Mouse (Mus musculus) cerebellum, adult 2 months (tissue): Measurements from ENCODE around the gene Smgc. TPM values are rescaled to one million over a fixed set of nuclear protein-coding genes. Genes with fewer than 3 reads are reported as not detected.
"Not testable (repeated sequence)": the region's sequence is repeated elsewhere in the genome, so short reads cannot be mapped to it uniquely, and the experiment has no call there.

Source experiments
- DNase-seq, 2 experiments: peaks; one replicate each; pipeline ENCODE4 v3.0.0; 2021
- H3K27ac ChIP-seq: fragments of 200-500 bp; 2 replicates; pipeline ENCODE4 v1.5.1; 2012; ENCODE audit warnings: low read length, control low read depth, inconsistent platforms; ENCODE audit not compliant: insufficient read depth
- H3K27me3 ChIP-seq: fragments of 200-500 bp; 2 replicates; pipeline ENCODE4 v1.6.1; 2012; ENCODE audit warnings: inconsistent platforms, mild to moderate bottlenecking, low read length, moderate library complexity; ENCODE audit not compliant: control insufficient read depth, insufficient read depth
- H3K4me1 ChIP-seq: fragments of 200-500 bp; 2 replicates; pipeline ENCODE4 v1.6.1; 2011; ENCODE audit warnings: low read length; ENCODE audit not compliant: control insufficient read depth, insufficient read depth
- H3K4me3 ChIP-seq: fragments of 200-500 bp; replicated peaks from 2 replicates; pipeline ENCODE3; 2011; ENCODE audit warnings: mild to moderate bottlenecking, low read depth, low read length, control low read depth; ENCODE audit not compliant: insufficient read depth
- CTCF ChIP-seq: fragments of 200-500 bp; IDR thresholded peaks from 2 replicates; pipeline ENCODE4 v1.5.1; 2011; ENCODE audit warnings: low read depth, mild to moderate bottlenecking, control low read depth, low read length, moderate library complexity, borderline replicate concordance; ENCODE audit not compliant: insufficient read depth
- POLR2A ChIP-seq: fragments of 200-500 bp; IDR thresholded peaks from 2 replicates; pipeline ENCODE4 v1.6.1; 2011; ENCODE audit warnings: low read length, control low read depth, borderline replicate concordance; ENCODE audit not compliant: insufficient read depth
- WGBS: fragments of 180-500 bp; shearing (Covaris S2); methylation state at CpG from one replicate; pipeline ENCODE4 v1.1.7; 2018; 5-methylcytosine and 5-hydroxymethylcytosine counted together
- polyA plus RNA-seq: library from polyadenylated mRNA; depleted of rRNA; stranded (reverse); fragments of >200 nt; gene quantifications from 2 replicates; pipeline ENCODE4 v1.2.3, GENCODE M21; 2012; rRNA removed

The Smgc gene
- not detected in 2 replicates for polyA plus RNA-seq

DNA sequence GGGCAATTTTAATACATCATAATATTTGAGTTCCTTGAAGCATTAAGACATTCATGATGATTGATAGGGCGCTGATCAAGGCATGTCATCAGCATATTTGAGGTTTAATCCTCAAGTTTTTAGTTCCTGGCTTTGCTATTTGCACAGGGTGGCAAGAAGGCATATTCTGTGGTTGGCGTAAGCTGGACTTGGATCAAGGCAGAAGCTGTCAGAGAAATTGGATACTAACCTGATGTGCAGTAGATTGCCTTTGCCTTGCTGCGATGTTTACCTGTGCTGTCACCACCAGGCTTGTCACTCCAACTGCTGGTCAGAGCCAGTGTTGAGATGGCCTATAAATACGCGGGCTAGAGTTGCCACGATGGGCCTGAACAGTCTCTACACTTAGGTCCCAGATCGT lies at the start of gene Smgc:
Smgc (plus strand) TSS at position 301 of the 400 bp plus-strand sequence.
- no peak for TF ChIP-seq CTCF
- TF ChIP-seq POLR2A, result no peak
- no peak for DNase-seq
- 94% methylated on average over 7 of the region's 7 CpGs for WGBS
- Histone ChIP-seq H3K27me3 (no peaks in the 10 kb centered on the region), H3K27ac (no peak within 1 kb of the TSS), H3K4me1 (no peaks in the 10 kb centered on the region), H3K4me3 (no peak within 1 kb of the TSS)

DNA sequence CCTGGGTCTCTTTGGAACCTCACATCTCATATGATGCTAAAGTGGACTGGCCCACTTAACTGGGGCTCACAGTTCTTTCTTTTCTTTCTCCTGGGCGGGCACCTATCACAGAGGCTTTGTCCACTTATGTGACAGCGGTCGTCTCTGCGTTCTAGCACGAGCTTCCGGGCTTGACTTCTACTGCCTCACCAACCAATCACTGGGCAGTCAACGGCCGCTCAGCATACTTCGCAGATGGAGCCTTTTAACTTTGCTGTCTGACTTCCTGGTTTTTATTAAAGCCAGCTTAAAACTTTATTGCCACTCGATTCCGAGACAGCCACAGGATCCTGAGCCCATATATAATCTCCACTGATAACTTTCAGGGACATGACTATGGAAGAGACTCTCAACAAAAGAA lies 49.7 kb upstream of the Smgc start:
- Histone ChIP-seq H3K4me3 (no peak overlapping the region), H3K27ac (no peak overlapping the region), H3K27me3 (no peaks in the 10 kb centered on the region), H3K4me1 (no peaks in the 10 kb centered on the region)
- DNase-seq, result no peak
- TF ChIP-seq CTCF (no peak), POLR2A (no peak)
- 93% methylated on average over 11 of the region's 11 CpGs for WGBS

DNA sequence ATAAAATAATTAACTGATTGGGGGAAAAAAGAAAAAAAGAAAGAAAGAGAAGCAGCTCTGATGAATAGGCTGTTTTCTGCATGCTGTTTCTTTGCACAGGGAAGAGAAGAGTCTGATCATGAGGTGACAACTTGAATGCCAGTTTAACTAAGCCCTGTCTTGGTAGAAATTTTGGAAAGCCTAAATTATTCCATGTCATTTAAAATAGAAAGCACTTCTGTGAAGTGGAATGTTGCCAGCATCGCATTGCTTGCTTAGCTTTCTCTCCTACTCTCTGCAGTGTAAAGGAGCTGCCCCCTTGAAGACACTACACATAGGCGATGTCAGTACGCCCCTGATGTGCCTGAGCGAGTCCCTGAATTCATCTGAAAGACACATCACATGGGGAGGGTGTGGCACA lies 31.6 kb upstream of the Smgc start:
- H3K27ac ChIP-seq, result no peak overlapping the region
- no peak overlapping the region for H3K4me3 ChIP-seq
- TF ChIP-seq POLR2A (no peak), CTCF (no peak)
- H3K27me3 ChIP-seq, result no peaks in the 10 kb centered on the region
- WGBS, result 67% methylated on average over 4 of the region's 4 CpGs
- no peaks in the 10 kb centered on the region for H3K4me1 ChIP-seq
- no peak for DNase-seq

DNA sequence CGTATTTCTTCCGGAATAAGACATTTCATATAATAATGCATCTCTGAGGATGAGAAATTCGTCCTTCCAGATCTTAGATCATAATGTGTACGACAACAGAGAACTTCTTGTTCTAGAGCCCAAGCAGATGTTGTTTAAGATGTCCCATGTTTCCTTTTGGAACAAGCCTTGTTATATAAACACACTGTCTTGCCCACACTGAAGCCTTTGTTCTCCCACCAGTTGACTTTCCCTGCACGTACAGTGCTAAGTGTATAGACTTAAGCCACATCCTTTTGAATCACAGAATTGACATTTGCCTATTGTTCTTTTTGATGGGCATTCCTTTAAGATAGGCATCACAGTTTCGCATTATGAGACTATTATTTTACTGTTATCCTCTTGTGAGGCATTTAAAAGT lies 2.7 kb upstream of the Smgc start:
- no peak overlapping the region for H3K4me3 ChIP-seq
- no peak overlapping the region for H3K27ac ChIP-seq
- no peak for TF ChIP-seq POLR2A
- no peak for TF ChIP-seq CTCF
- 67% methylated on average over 6 of the region's 6 CpGs for WGBS
- DNase-seq, result no peak
- no peaks in the 10 kb centered on the region for H3K4me1 ChIP-seq
- no peaks in the 10 kb centered on the region for H3K27me3 ChIP-seq

DNA sequence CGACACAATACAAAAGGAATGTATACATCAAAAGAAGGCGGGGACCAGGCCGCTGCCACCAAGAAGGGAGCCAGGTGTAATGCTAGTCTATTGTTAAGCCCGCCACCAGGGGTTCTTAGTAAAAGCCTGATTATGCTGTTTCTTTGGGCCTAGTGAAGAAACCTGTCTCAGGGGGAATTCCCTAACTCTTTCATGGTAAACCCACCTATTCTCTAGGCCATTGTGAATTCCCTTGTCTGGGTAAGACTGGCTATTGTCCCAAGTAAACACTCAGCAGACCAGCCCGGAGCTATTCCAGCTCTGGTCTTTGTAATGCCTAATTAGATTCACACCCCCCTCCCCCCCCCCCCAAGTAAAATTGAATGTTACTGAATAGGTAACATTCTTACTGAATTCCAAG lies 26.1 kb downstream of the Smgc start:
- WGBS, result 42% methylated on average over 5 of the region's 5 CpGs
- not testable (repeated sequence) for H3K27me3 ChIP-seq, H3K4me1 ChIP-seq, H3K4me3 ChIP-seq, H3K27ac ChIP-seq, DNase-seq

DNA sequence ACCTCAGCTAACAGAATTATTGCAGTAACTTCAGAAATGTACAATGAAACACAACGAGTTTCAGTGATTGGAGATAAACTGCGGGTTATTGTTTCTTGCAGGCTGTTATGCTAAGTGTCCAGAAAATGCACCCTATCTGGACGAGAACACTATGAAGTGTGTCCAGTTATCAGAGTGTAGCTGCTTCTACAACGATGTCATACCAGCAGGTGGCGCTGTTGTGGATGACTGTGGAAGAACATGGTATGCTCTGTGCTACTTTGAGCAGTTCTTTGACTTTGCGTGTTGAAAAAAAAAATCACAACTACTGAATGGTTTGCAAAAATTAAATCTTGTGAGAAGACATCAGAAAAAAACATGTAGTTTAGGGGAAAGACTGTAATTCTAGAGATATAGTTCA lies 62.2 kb downstream of the Smgc start:
- Histone ChIP-seq H3K27ac (no peak overlapping the region), H3K4me1 (no peaks in the 10 kb centered on the region), H3K4me3 (no peak overlapping the region), H3K27me3 (no peaks in the 10 kb centered on the region)
- DNase-seq, result no peak
- TF ChIP-seq POLR2A, result no peak
- no peak; the same call in 1 of the 2 replicates for TF ChIP-seq CTCF
- 67% methylated on average over 6 of the region's 6 CpGs for WGBS

DNA sequence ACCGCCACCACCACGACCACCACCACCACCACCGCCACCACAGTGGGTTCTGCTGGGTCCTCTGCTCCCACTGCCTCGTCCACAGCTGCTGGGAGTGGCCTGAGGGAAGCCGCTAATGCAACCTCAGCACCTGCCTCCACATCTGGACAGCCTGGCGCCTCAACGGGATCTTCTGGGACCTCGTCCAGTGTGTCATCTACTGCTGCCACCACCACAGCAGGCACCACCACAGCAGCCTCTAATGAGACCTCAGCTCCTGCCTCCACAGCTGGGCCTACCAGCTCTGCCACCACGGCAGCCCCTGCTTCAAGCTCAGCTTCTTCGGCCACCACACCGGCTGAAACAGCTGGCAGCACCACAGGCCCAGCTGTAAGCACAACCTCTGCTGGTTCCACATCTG lies 69.0 kb downstream of the Smgc start:
- H3K27ac ChIP-seq, H3K27me3 ChIP-seq, H3K4me3 ChIP-seq, H3K4me1 ChIP-seq: not testable (repeated sequence)
- peak; percentile 37 to 49 for DNase-seq
- WGBS, result no CpG with 5 or more reads among the region's 11 CpGs

Other genes with a start within 250 kb of the Smgc start
- 14.2 and 15.5 TPM in 2 replicates for gene Lrrk2, start 165.1 kb upstream of the Smgc start, polyA plus RNA-seq
- 154 and 159 TPM in 2 replicates for gene Cntn1, start 212.9 kb downstream of the Smgc start, polyA plus RNA-seq